Mouse (Mus musculus): ENCODE measurements at regions not wholly inside any gene's neighbourhood (a gene's known extent, or its start where the extent isn't known, plus 50 kb on each side); places are given as distances from the start of the nearest gene placed in this dataset.

- H3K4me1 ChIP-seq (ENCODE audit: control insufficient read depth, insufficient read depth, low read length), result no peaks in the 10 kb centered on the region
- no peak overlapping the region for H3K4me3 ChIP-seq (replicated peaks; ENCODE audit: low read depth, low read length)
- no peak overlapping the region for H3K27ac ChIP-seq (replicated peaks; ENCODE audit: low read depth, low read length)
- no peaks in the 10 kb centered on the region for H3K27me3 ChIP-seq (ENCODE audit: control insufficient read depth, insufficient read depth, low read length)
- H3K9ac ChIP-seq (replicated peaks; ENCODE audit: low read length), result no peak overlapping the region
- WGBS, result 78% methylated on average over 5 of the region's 5 CpGs
- H3K36me3 ChIP-seq (ENCODE audit: control insufficient read depth, insufficient read depth, low read length), result no peaks in the 10 kb centered on the region
- no peaks in the 10 kb centered on the region for H3K9me3 ChIP-seq (ENCODE audit: control insufficient read depth, low read length)
- no peak for ATAC-seq (ENCODE audit: low FRiP score, low TSS enrichment)
- no peak for DNase-seq
- H3K4me2 ChIP-seq (ENCODE audit: low read length), result no peak overlapping the region
Measured at GRCm38 (mm10) chr10:111409497-111409896, 63.5 kb upstream of the Nap1l1 start.

GRCm38 (mm10) chr10:111410121-111410520, 62.9 kb upstream of the Nap1l1 start:
- Histone ChIP-seq H3K4me1 (ENCODE audit: control insufficient read depth, insufficient read depth, low read length) (no peaks in the 10 kb centered on the region), H3K27ac (replicated peaks; ENCODE audit: low read depth, low read length) (no peak overlapping the region), H3K27me3 (ENCODE audit: control insufficient read depth, insufficient read depth, low read length) (no peaks in the 10 kb centered on the region), H3K9me3 (ENCODE audit: control insufficient read depth, low read length) (no peaks in the 10 kb centered on the region), H3K4me2 (ENCODE audit: low read length) (no peak overlapping the region), H3K9ac (replicated peaks; ENCODE audit: low read length) (no peak overlapping the region), H3K4me3 (replicated peaks; ENCODE audit: low read depth, low read length) (no peak overlapping the region), H3K36me3 (ENCODE audit: control insufficient read depth, insufficient read depth, low read length) (no peaks in the 10 kb centered on the region)
- DNase-seq (no peak), ATAC-seq (ENCODE audit: low FRiP score, low TSS enrichment) (no peak)
- 57% methylated on average over 3 of the region's 3 CpGs for WGBS

- Histone ChIP-seq H3K4me3 (replicated peaks; ENCODE audit: low read depth, low read length) (no peak overlapping the region), H3K9me3 (ENCODE audit: control insufficient read depth, low read length) (no peaks in the 10 kb centered on the region), H3K4me1 (ENCODE audit: control insufficient read depth, insufficient read depth, low read length) (no peaks in the 10 kb centered on the region), H3K36me3 (ENCODE audit: control insufficient read depth, insufficient read depth, low read length) (no peaks in the 10 kb centered on the region), H3K9ac (replicated peaks; ENCODE audit: low read length) (no peak overlapping the region), H3K27me3 (ENCODE audit: control insufficient read depth, insufficient read depth, low read length) (no peaks in the 10 kb centered on the region), H3K27ac (replicated peaks; ENCODE audit: low read depth, low read length) (no peak overlapping the region), H3K4me2 (ENCODE audit: low read length) (no peak overlapping the region)
- ATAC-seq (ENCODE audit: low FRiP score, low TSS enrichment) (no peak), DNase-seq (no peak)
- 93% methylated on average over 9 of the region's 9 CpGs for WGBS
Measured at GRCm38 (mm10) chr10:111411533-111411932, 61.5 kb upstream of the Nap1l1 start.

GRCm38 (mm10) chr10:111416611-111417130, 56.4 kb upstream of the Nap1l1 start:
- ATAC-seq (ENCODE audit: low FRiP score, low TSS enrichment), result no peak
- Histone ChIP-seq H3K27ac (replicated peaks; ENCODE audit: low read depth, low read length) (no peak overlapping the region), H3K36me3 (ENCODE audit: control insufficient read depth, insufficient read depth, low read length) (no peaks in the 10 kb centered on the region), H3K9me3 (ENCODE audit: control insufficient read depth, low read length) (no peaks in the 10 kb centered on the region), H3K4me3 (replicated peaks; ENCODE audit: low read depth, low read length) (no peak overlapping the region), H3K4me1 (ENCODE audit: control insufficient read depth, insufficient read depth, low read length) (peaks cover 14% of the 10 kb centered on the region; the same call in 1 of the 2 replicates), H3K9ac (replicated peaks; ENCODE audit: low read length) (no peak overlapping the region), H3K4me2 (ENCODE audit: low read length) (no peak overlapping the region), H3K27me3 (ENCODE audit: control insufficient read depth, insufficient read depth, low read length) (no peaks in the 10 kb centered on the region)
- 77% methylated on average over 6 of the region's 6 CpGs for WGBS
- DNase-seq, result no peak

- Histone ChIP-seq H3K9me3 (ENCODE audit: control insufficient read depth, low read length) (no peaks in the 10 kb centered on the region), H3K4me3 (replicated peaks; ENCODE audit: low read depth, low read length) (peak overlapping the region; percentile 14), H3K27ac (replicated peaks; ENCODE audit: low read depth, low read length) (no peak overlapping the region), H3K36me3 (ENCODE audit: control insufficient read depth, insufficient read depth, low read length) (no peaks in the 10 kb centered on the region), H3K27me3 (ENCODE audit: control insufficient read depth, insufficient read depth, low read length) (no peaks in the 10 kb centered on the region), H3K9ac (replicated peaks; ENCODE audit: low read length) (peak overlapping the region; percentile 46), H3K4me1 (ENCODE audit: control insufficient read depth, insufficient read depth, low read length) (peaks cover 20% of the 10 kb centered on the region), H3K4me2 (ENCODE audit: low read length) (peak overlapping the region; percentile 54)
- DNase-seq (peak; percentile 45), ATAC-seq (ENCODE audit: low FRiP score, low TSS enrichment) (no peak)
- WGBS, result 22% methylated on average over 23 of the region's 23 CpGs
Measured at GRCm38 (mm10) chr10:111419375-111420194, 53.4 kb upstream of the Nap1l1 start.

- no peaks in the 10 kb centered on the region for H3K27me3 ChIP-seq (ENCODE audit: control insufficient read depth, insufficient read depth, low read length)
- no peak for ATAC-seq (ENCODE audit: low FRiP score, low TSS enrichment)
- H3K4me1 ChIP-seq (ENCODE audit: control insufficient read depth, insufficient read depth, low read length), result peaks cover 20% of the 10 kb centered on the region
- H3K27ac ChIP-seq (replicated peaks; ENCODE audit: low read depth, low read length), result no peak overlapping the region
- peak overlapping the region; percentile 54 for H3K4me2 ChIP-seq (ENCODE audit: low read length)
- WGBS, result 16% methylated on average over 7 of the region's 7 CpGs
- peak overlapping the region; percentile 14 for H3K4me3 ChIP-seq (replicated peaks; ENCODE audit: low read depth, low read length)
- H3K9ac ChIP-seq (replicated peaks; ENCODE audit: low read length), result peak overlapping the region; percentile 46
- no peaks in the 10 kb centered on the region for H3K36me3 ChIP-seq (ENCODE audit: control insufficient read depth, insufficient read depth, low read length)
- DNase-seq, result no peak
- H3K9me3 ChIP-seq (ENCODE audit: control insufficient read depth, low read length), result no peaks in the 10 kb centered on the region
Measured at GRCm38 (mm10) chr10:111420195-111420838, 52.7 kb upstream of the Nap1l1 start.

GRCm38 (mm10) chr10:111422057-111422456, 51.0 kb upstream of the Nap1l1 start:
- no peaks in the 10 kb centered on the region for H3K36me3 ChIP-seq (ENCODE audit: control insufficient read depth, insufficient read depth, low read length)
- H3K4me2 ChIP-seq (ENCODE audit: low read length), result peak overlapping the region; percentile 35
- WGBS, result 3% methylated on average over 6 of the region's 6 CpGs
- ATAC-seq (ENCODE audit: low FRiP score, low TSS enrichment) (peak; percentile 35; the same call in 1 of the 2 replicates), DNase-seq (peak; percentile 47)
- H3K4me3 ChIP-seq (replicated peaks; ENCODE audit: low read depth, low read length), result no peak overlapping the region
- H3K9me3 ChIP-seq (ENCODE audit: control insufficient read depth, low read length), result no peaks in the 10 kb centered on the region
- peaks cover 20% of the 10 kb centered on the region for H3K4me1 ChIP-seq (ENCODE audit: control insufficient read depth, insufficient read depth, low read length)
- no peak overlapping the region for H3K27ac ChIP-seq (replicated peaks; ENCODE audit: low read depth, low read length)
- no peaks in the 10 kb centered on the region for H3K27me3 ChIP-seq (ENCODE audit: control insufficient read depth, insufficient read depth, low read length)
- H3K9ac ChIP-seq (replicated peaks; ENCODE audit: low read length), result no peak overlapping the region

GRCm38 (mm10) chr10:111422649-111423048, 50.4 kb upstream of the Nap1l1 start:
- no peaks in the 10 kb centered on the region for H3K27me3 ChIP-seq (ENCODE audit: control insufficient read depth, insufficient read depth, low read length)
- no peak for ATAC-seq (ENCODE audit: low FRiP score, low TSS enrichment)
- DNase-seq, result no peak
- no peaks in the 10 kb centered on the region for H3K9me3 ChIP-seq (ENCODE audit: control insufficient read depth, low read length)
- no peak overlapping the region for H3K9ac ChIP-seq (replicated peaks; ENCODE audit: low read length)
- no peaks in the 10 kb centered on the region for H3K36me3 ChIP-seq (ENCODE audit: control insufficient read depth, insufficient read depth, low read length)
- H3K4me2 ChIP-seq (ENCODE audit: low read length), result peak overlapping the region; percentile 33
- no peak overlapping the region for H3K27ac ChIP-seq (replicated peaks; ENCODE audit: low read depth, low read length)
- peaks cover 20% of the 10 kb centered on the region for H3K4me1 ChIP-seq (ENCODE audit: control insufficient read depth, insufficient read depth, low read length)
- 30% methylated on average over 11 of the region's 11 CpGs for WGBS
- no peak overlapping the region for H3K4me3 ChIP-seq (replicated peaks; ENCODE audit: low read depth, low read length)

Data from midbrain, embryonic 14.5 days (tissue).